Mouse (Mus musculus) bone marrow, adult 2 months (tissue): ENCODE data around the gene Cfap52. TPM values are rescaled to one million over a fixed set of nuclear protein-coding genes. Genes with fewer than 3 reads are reported as not detected.

Source experiments
- H3K27ac ChIP-seq: fragments of 200-500 bp; 2 replicates; pipeline ENCODE4 v1.5.1; 2012; ENCODE audit warnings: low read depth, mild to moderate bottlenecking, control low read depth, inconsistent platforms, low read length; ENCODE audit not compliant: control insufficient read depth, poor library complexity, insufficient read depth
- H3K4me1 ChIP-seq: fragments of 200-500 bp; 2 replicates; pipeline ENCODE4 v1.6.1; 2011; ENCODE audit warnings: low read length; ENCODE audit not compliant: control insufficient read depth, insufficient read depth
- H3K4me3 ChIP-seq: fragments of 200-500 bp; replicated peaks from 2 replicates; pipeline ENCODE3; 2011; ENCODE audit warnings: mild to moderate bottlenecking, low read depth, low read length, control low read depth; ENCODE audit not compliant: control insufficient read depth
- CTCF ChIP-seq: fragments of 200-500 bp; IDR thresholded peaks from 2 replicates; pipeline ENCODE4 v1.5.1; 2011; ENCODE audit warnings: low read length, control low read depth; ENCODE audit not compliant: control insufficient read depth, insufficient read depth
- POLR2A ChIP-seq: fragments of 200-500 bp; IDR thresholded peaks from 2 replicates; pipeline ENCODE4 v1.6.1; 2011; ENCODE audit warnings: low read depth, mild to moderate bottlenecking, control low read depth, low read length, borderline replicate concordance; ENCODE audit not compliant: control insufficient read depth
- WGBS: fragments of 180-500 bp; shearing (Covaris S2); methylation state at CpG from one replicate; pipeline ENCODE4 v1.1.7; 2018; 5-methylcytosine and 5-hydroxymethylcytosine counted together
- polyA plus RNA-seq: library from polyadenylated mRNA; stranded (reverse); fragments of >200 nt; gene quantifications from 2 replicates; pipeline ENCODE4 v1.2.4, GENCODE M21; 2011; ENCODE audit warnings: low replicate concordance; ENCODE audit not compliant: missing spikeins, insufficient read depth, insufficient read length

Gene Cfap52
- polyA plus RNA-seq, 1 experiment, result not detected

GRCm38 (mm10) chr11:67991240-67991639, 25.8 kb upstream of the Cfap52 start:
- H3K27ac ChIP-seq, result no peak overlapping the region
- H3K4me1 ChIP-seq, result peaks cover 1% of the 10 kb centered on the region
- 89% methylated on average over 4 of the region's 4 CpGs for WGBS
- TF ChIP-seq CTCF, result no peak
- no peak for TF ChIP-seq POLR2A
- no peak overlapping the region for H3K4me3 ChIP-seq

DNA sequence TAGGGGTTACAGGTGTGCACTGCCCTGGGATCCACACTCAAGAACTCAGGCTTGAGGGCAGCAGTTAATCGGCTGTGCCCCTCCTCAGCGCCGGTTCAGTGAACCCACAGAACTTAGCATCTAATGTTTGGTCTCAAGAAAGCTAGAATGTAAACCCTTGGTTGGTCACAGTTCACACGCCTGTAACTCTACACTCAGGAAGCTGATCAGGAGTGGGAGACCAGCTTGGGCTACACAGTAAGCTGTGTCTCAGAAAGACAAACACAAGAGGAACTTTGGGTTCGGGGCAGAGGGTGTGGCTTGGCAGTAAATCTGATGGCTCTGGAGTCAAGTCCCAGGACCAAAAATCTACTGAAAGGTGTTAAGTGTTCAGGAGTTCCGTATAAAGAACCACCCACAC, 18.1 kb upstream of the Cfap52 start:
- Histone ChIP-seq H3K4me3 (no peak overlapping the region), H3K4me1 (no peaks in the 10 kb centered on the region), H3K27ac (no peak overlapping the region)
- TF ChIP-seq CTCF (no peak), POLR2A (no peak)
- 83% methylated on average over 6 of the region's 6 CpGs for WGBS

GRCm38 (mm10) chr11:67975252-67975651, 9.8 kb upstream of the Cfap52 start:
- WGBS, result 15% methylated on average over 2 of the region's 2 CpGs
- Histone ChIP-seq H3K27ac (no peak overlapping the region), H3K4me1 (no peaks in the 10 kb centered on the region), H3K4me3 (no peak overlapping the region)
- TF ChIP-seq POLR2A (no peak), CTCF (no peak)

DNA sequence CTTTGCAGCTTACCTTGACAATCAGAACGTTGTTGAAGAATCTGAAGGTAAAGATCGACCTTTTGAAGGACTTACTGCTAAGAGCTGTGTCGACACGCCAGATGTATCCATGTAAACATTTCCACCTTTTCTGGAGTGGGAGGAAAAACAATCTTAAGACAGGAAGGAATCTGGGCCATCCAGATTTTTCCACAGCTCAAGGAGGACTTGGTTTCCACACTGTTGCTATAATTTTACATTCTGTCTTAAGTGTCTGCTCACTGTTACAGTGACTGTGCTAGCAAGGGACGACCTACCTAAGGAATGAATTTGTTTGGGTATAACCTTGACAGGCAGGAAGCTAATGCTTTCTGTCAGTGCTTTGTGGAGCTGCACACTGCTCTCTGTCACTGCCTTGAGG, 7.8 kb upstream of the Cfap52 start:
- TF ChIP-seq POLR2A (no peak), CTCF (no peak)
- 81% methylated on average over 5 of the region's 5 CpGs for WGBS
- Histone ChIP-seq H3K4me3 (no peak overlapping the region), H3K27ac (no peak overlapping the region), H3K4me1 (no peaks in the 10 kb centered on the region)

DNA sequence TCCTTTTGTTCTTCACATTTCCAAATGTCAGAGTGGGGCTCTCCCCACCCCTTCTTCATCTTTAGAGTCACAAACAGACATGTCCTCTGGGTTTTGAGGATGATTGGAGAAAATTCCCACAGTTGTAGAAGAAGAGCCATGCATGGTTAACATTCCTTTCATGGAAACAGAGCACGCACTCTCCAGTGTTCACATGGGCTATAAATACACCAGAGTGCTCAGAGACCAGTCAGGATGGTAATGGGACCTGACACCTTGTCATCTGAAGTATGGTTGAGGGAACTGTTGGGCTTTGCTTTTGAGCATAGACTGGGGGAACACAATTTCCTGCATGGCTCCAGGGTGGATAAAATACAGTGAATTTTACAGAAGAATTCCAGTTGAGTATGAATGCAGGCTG, 7.2 kb upstream of the Cfap52 start:
- 89% methylated on average over 1 of the region's 1 CpGs for WGBS
- Histone ChIP-seq H3K4me1 (no peaks in the 10 kb centered on the region), H3K27ac (no peak overlapping the region), H3K4me3 (no peak overlapping the region)
- no peak for TF ChIP-seq POLR2A

- no peak overlapping the region for H3K4me3 ChIP-seq
- TF ChIP-seq CTCF (no peak), POLR2A (no peak)
- H3K4me1 ChIP-seq, result peaks cover 3% of the 10 kb centered on the region
- 88% methylated on average over 11 of the region's 11 CpGs for WGBS
- H3K27ac ChIP-seq, result no peak overlapping the region
Measured at GRCm38 (mm10) chr11:67967831-67968230, 2.4 kb upstream of the Cfap52 start.

- WGBS, result under 1% methylated on average over 28 of the region's 28 CpGs
- Histone ChIP-seq H3K4me1 (peaks cover 3% of the 10 kb centered on the region), H3K4me3 (peak within 1 kb of the TSS; percentile 83), H3K27ac (no peak within 1 kb of the TSS)
- TF ChIP-seq POLR2A (peak; percentile 50; the same call in 1 of the 2 replicates), CTCF (no peak)
Measured at GRCm38 (mm10) chr11:67965905-67966878, 741 bp upstream of the Cfap52 start, which contains the start of gene Stx8. Gene Stx8 (plus strand): TSS chr11:67966193.

- TF ChIP-seq CTCF (peak; percentile 36), POLR2A (no peak)
- no peak overlapping the region for H3K27ac ChIP-seq
- no peak overlapping the region for H3K4me3 ChIP-seq
- peaks cover 3% of the 10 kb centered on the region for H3K4me1 ChIP-seq
- 72% methylated on average over 6 of the region's 6 CpGs for WGBS
Measured at GRCm38 (mm10) chr11:67964110-67964509, 1.3 kb downstream of the Cfap52 start.

- H3K27ac ChIP-seq, result no peak overlapping the region
- no peaks in the 10 kb centered on the region for H3K4me1 ChIP-seq
- WGBS, result 71% methylated on average over 6 of the region's 6 CpGs
- TF ChIP-seq POLR2A (no peak), CTCF (no peak)
- H3K4me3 ChIP-seq, result no peak overlapping the region
Measured at GRCm38 (mm10) chr11:67954413-67954812, 11.0 kb downstream of the Cfap52 start.
